Mouse (Mus musculus) bone marrow macrophage, adult 2 months (primary cell): ENCODE results near the gene Aasdh.

Experiments used
- CTCF ChIP-seq: IDR thresholded peaks from 2 replicates; pipeline ENCODE4 v1.5.1; 2012; ENCODE audit warnings: low read depth, mild to moderate bottlenecking, low read length, moderate library complexity
- POLR2A ChIP-seq: IDR thresholded peaks from 2 replicates; pipeline ENCODE4 v1.6.1; 2012; ENCODE audit warnings: mild to moderate bottlenecking, low read depth, low read length, borderline replicate concordance

DNA sequence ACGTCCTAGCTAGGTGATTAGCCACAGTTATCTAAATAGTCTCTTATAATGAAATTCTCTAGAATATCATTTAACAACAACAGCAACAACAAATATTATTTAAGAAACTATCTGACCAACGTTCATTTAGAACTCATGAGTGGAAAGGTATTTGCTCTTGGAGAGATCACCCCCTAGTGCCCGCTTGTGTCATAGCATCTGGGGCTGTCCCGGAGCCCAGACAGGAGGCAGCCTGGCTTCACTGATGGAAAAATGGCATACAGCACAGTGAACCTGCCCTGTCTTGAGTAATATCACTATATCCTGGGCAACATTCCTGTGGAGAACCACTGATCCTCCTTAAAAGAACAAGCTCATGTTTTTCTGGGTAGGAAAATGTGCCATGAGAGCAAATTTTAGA, 61.9 kb downstream of the Aasdh start:
- TF ChIP-seq CTCF (peak; percentile 60), POLR2A (no peak)
